Mouse (Mus musculus) olfactory bulb, adult 2 months (tissue): ENCODE data around the gene Vegfd. TPM values are rescaled to one million over a fixed set of nuclear protein-coding genes. Genes with fewer than 3 reads are reported as not detected.

Experiments
- H3K27ac ChIP-seq: fragments of 200-500 bp; 2 replicates; pipeline ENCODE4 v1.5.1; 2012; ENCODE audit warnings: low read depth, low read length; ENCODE audit not compliant: insufficient read depth
- H3K4me1 ChIP-seq: fragments of 200-500 bp; 2 replicates; pipeline ENCODE4 v1.6.1; 2012; ENCODE audit warnings: low read length; ENCODE audit not compliant: control insufficient read depth, insufficient read depth
- H3K4me3 ChIP-seq: fragments of 200-500 bp; 2 replicates; pipeline ENCODE4 v1.5.1; 2012; ENCODE audit warnings: mild to moderate bottlenecking, low read depth, low read length, moderate library complexity; ENCODE audit not compliant: insufficient read depth
- CTCF ChIP-seq: fragments of 200-500 bp; IDR thresholded peaks from 2 replicates; pipeline ENCODE4 v1.5.1; 2012; ENCODE audit warnings: low read depth, mild to moderate bottlenecking, low read length, moderate library complexity; ENCODE audit not compliant: insufficient read depth
- POLR2A ChIP-seq: fragments of 200-500 bp; IDR thresholded peaks from 2 replicates; pipeline ENCODE4 v1.6.1; 2012; ENCODE audit warnings: mild to moderate bottlenecking, low read depth, low read length, moderate library complexity; ENCODE audit not compliant: insufficient read depth
- WGBS: fragments of 180-500 bp; shearing (Covaris S2); methylation state at CpG from one replicate; pipeline ENCODE4 v1.1.7; 2018; 5-methylcytosine and 5-hydroxymethylcytosine counted together
- polyA plus RNA-seq: library from polyadenylated mRNA; stranded (reverse); fragments of >200 nt; gene quantifications from 2 replicates; pipeline ENCODE4 v1.2.4, GENCODE M21; 2012; ENCODE audit warnings: low replicate concordance; ENCODE audit not compliant: missing spikeins, insufficient read depth, insufficient read length

Gene Vegfd
- not detected in 2 replicates for polyA plus RNA-seq

- H3K4me3 ChIP-seq: no peak within 1 kb of the TSS
- no peak within 1 kb of the TSS for H3K27ac ChIP-seq
- no peak for TF ChIP-seq POLR2A
- no peak for TF ChIP-seq CTCF
- H3K4me1 ChIP-seq: no peaks in the 10 kb centered on the region
- WGBS: 38% methylated on average over 3 of the region's 3 CpGs
Observed at GRCm38 (mm10) chrX:164373081-164373480, at the start of gene Vegfd. Gene Vegfd, plus strand, starts transcription at chrX:164373378.

DNA sequence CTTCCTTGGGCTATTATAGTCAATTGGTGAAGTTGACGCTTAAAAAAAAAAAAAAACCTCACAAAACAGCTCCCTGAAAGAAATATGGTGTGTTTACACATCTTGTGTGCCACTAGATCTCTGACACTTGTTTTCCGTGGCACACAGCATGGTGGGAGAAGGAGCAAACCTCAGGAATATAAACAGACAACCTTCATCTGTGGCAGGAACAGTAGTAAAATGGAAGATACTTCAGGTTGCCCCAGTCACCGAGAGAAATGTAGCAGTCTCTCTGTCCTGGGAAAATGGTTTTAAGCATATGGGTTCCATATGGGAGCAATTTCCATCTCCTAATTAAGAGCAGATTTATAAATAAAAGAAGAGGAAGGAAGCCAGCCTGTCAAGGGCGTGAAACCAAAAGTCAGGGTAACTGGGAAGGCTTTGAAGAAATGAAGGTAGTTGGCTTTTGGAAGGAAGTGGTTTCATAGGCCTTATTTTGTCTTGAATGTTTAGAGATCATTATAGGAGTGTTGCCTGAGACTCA lies 49.7 kb upstream of the Vegfd start:
- 54% methylated on average over 4 of the region's 4 CpGs for WGBS
- Histone ChIP-seq H3K4me1 (no peaks in the 10 kb centered on the region), H3K27ac (no peak overlapping the region), H3K4me3 (no peak overlapping the region)
- TF ChIP-seq POLR2A (no peak), CTCF (no peak)

- Histone ChIP-seq H3K4me3 (no peak overlapping the region), H3K4me1 (no peaks in the 10 kb centered on the region), H3K27ac (no peak overlapping the region)
- no peak for TF ChIP-seq CTCF
- no peak for TF ChIP-seq POLR2A
- WGBS: 90% methylated on average over 2 of the region's 2 CpGs
Observed at GRCm38 (mm10) chrX:164330351-164330750, 42.8 kb upstream of the Vegfd start.

DNA sequence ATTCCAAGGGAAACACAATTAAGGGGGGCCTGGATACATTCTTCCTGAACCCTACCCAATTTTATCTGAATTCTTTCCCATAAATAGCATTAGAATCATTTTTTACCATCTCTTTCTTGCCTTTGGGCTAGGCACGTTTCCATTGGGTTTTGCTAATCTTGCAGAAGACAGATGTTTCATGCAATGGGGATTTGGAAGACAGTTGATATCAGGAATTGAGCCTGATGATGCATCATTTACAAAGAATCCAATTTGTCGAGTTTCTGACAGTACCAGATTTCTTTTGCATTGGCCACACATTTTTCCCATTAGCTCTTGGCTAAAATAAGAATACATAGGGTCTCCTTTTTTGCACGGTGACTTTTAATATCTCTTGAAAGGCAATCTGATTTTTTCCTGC lies 42.4 kb upstream of the Vegfd start:
- Histone ChIP-seq H3K4me1 (no peaks in the 10 kb centered on the region), H3K4me3 (no peak overlapping the region), H3K27ac (no peak overlapping the region)
- 85% methylated on average over 3 of the region's 3 CpGs for WGBS
- no peak for TF ChIP-seq CTCF
- no peak for TF ChIP-seq POLR2A

- WGBS: 90% methylated on average over 4 of the region's 4 CpGs
- Histone ChIP-seq H3K4me3 (no peak overlapping the region), H3K4me1 (no peaks in the 10 kb centered on the region), H3K27ac (no peak overlapping the region)
- TF ChIP-seq CTCF (no peak), POLR2A (no peak)
Observed at GRCm38 (mm10) chrX:164338591-164338990, 34.6 kb upstream of the Vegfd start.

DNA sequence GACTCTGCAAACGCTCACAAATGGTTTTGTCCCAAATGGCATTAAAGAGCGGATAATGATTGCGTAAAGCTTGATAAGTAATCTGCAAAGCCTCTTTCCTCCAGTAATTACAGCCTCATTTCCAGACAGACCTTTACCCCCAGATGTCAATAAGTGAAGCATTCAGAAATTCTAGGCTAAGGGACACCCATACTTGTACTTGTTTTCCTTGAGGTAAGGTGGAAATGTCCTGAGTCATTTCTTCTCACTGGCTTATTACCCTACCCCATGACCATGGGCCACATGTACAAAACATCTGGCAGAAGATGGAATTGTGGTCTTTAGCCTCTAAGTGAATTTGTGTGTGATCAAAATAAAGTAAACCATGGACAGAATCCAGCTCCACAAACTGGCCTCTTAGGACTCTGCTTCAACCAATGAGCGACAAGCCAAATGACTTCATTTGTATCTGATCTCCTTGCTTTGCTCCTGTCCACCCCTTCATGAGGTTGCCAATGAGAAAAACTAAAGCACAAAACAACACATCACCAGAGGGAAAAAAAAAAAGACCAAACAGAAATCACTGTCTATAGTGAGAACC lies 27.7 kb upstream of the Vegfd start:
- Histone ChIP-seq H3K4me3 (no peak overlapping the region), H3K4me1 (no peaks in the 10 kb centered on the region), H3K27ac (no peak overlapping the region)
- WGBS: 94% methylated on average over 4 of the region's 4 CpGs
- no peak for TF ChIP-seq POLR2A
- TF ChIP-seq CTCF: no peak

GRCm38 (mm10) chrX:164348937-164349336 lies 24.2 kb upstream of the Vegfd start:
- Histone ChIP-seq H3K27ac (no peak overlapping the region), H3K4me3 (no peak overlapping the region), H3K4me1 (no peaks in the 10 kb centered on the region)
- TF ChIP-seq POLR2A: no peak
- TF ChIP-seq CTCF: no peak
- WGBS: 76% methylated on average over 3 of the region's 3 CpGs

DNA sequence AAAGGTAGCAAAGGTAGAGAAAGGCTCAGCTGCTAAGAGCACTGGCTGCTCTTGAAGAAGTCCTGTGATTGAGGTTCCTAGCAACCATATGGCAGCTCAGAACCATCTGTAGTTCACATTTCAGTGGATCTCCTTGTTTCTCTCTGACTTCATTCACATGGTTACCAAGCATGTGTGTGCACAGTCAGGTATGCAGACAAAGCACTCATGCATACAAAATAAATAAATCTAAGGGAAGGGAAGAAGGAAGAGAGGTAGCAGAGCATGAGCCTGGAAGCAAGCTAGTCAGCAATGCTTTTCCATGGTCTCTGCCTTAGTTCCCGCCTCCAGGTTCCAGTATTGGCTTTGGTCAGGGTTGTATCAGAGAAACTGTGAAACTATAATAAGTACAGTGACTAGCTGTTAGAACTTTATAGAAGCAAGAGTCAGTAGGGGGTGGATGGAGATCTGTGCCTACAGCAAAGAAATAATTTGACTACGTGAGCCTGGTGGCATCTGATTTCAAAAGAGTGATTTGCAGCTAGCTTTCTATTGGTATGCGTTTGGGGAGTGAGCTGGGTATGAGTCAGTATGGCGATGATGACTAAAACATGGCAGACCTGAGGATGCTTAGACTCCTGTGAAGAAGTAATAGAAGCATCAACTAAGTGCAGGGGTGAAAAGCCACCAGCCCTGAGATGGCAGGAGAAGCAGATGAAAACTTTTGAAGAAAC lies 7.9 kb upstream of the Vegfd start:
- Histone ChIP-seq H3K27ac (no peak overlapping the region), H3K4me1 (no peaks in the 10 kb centered on the region), H3K4me3 (no peak overlapping the region)
- WGBS: 89% methylated on average over 4 of the region's 4 CpGs
- TF ChIP-seq CTCF (no peak), POLR2A (no peak)

- TF ChIP-seq POLR2A: no peak
- no peak for TF ChIP-seq CTCF
- Histone ChIP-seq H3K27ac (no peak overlapping the region), H3K4me3 (no peak overlapping the region), H3K4me1 (no peaks in the 10 kb centered on the region)
- 75% methylated on average over 3 of the region's 3 CpGs for WGBS
Observed at GRCm38 (mm10) chrX:164370576-164370975, 2.6 kb upstream of the Vegfd start.
